Mouse (Mus musculus): Measurements from ENCODE around the gene Rptor. TPM values are rescaled to one million over a fixed set of nuclear protein-coding genes. Genes with fewer than 3 reads are reported as not detected.

The Rptor gene
- polyA plus RNA-seq, 1 experiment from 2014 or later, result 15.6 TPM

- 0 out of 2 replicates have a peak overlapping the region, but pooled peaks have one; percentile 24 for H3K4me3 ChIP-seq
- DNase-seq (ENCODE audit: low spot score), result no peak
- H3K9me3 ChIP-seq, result no peaks in the 10 kb centered on the region
- 24% methylated on average over 2 of the region's 2 CpGs for WGBS
- H3K36me3 ChIP-seq, result peaks cover 57% of the 10 kb centered on the region
- no peaks in the 10 kb centered on the region for H3K27me3 ChIP-seq (ENCODE audit: insufficient read depth, poor library complexity, severe bottlenecking)
- H3K4me1 ChIP-seq, result peaks cover 43% of the 10 kb centered on the region
- peak overlapping the region; percentile 65; the same call in 1 of the 2 replicates for H3K27ac ChIP-seq
These were observed 280.9 kb downstream of the Rptor start for GRCm38 (mm10) chr11:119883646-119884045.

GRCm38 (mm10) chr11:119889966-119890365 lies 287.3 kb downstream of the Rptor start:
- no peaks in the 10 kb centered on the region for H3K27me3 ChIP-seq (ENCODE audit: insufficient read depth, poor library complexity, severe bottlenecking)
- peaks cover 89% of the 10 kb centered on the region for H3K36me3 ChIP-seq
- no peaks in the 10 kb centered on the region for H3K9me3 ChIP-seq
- peaks cover 17% of the 10 kb centered on the region for H3K4me1 ChIP-seq
- DNase-seq (ENCODE audit: low spot score), result no peak
- no peak overlapping the region for H3K4me3 ChIP-seq
- H3K27ac ChIP-seq, result no peak overlapping the region
- 86% methylated on average over 3 of the region's 3 CpGs for WGBS

- peaks cover 90% of the 10 kb centered on the region for H3K36me3 ChIP-seq
These were observed 289.0 kb downstream of the Rptor start for GRCm38 (mm10) chr11:119891601-119892215.

GRCm38 (mm10) chr11:119893667-119894236 lies 291.0 kb downstream of the Rptor start:
- Histone ChIP-seq H3K4me3 (no peak overlapping the region), H3K27me3 (ENCODE audit: insufficient read depth, poor library complexity, severe bottlenecking) (no peaks in the 10 kb centered on the region), H3K27ac (no peak overlapping the region), H3K36me3 (peaks cover 92% of the 10 kb centered on the region), H3K4me1 (0 out of 2 replicates have a peak, but pooled peaks cover 4% of the 10 kb centered on the region), H3K9me3 (no peaks in the 10 kb centered on the region)
- DNase-seq (ENCODE audit: low spot score), result no peak
- 79% methylated on average over 10 of the region's 10 CpGs for WGBS

More at GRCm38 (mm10) chr11:119891601-119892215, 289.0 kb downstream of the Rptor start:
- 85% methylated on average over 7 of the region's 7 CpGs for WGBS
- 0 out of 2 replicates have a peak, but pooled peaks cover 4% of the 10 kb centered on the region for H3K4me1 ChIP-seq
- H3K27ac ChIP-seq, result 0 out of 2 replicates have a peak overlapping the region, but pooled peaks have one; percentile 8
- no peak overlapping the region for H3K4me3 ChIP-seq
- H3K27me3 ChIP-seq (ENCODE audit: insufficient read depth, poor library complexity, severe bottlenecking), result no peaks in the 10 kb centered on the region
- H3K9me3 ChIP-seq, result no peaks in the 10 kb centered on the region
- no peak for DNase-seq (ENCODE audit: low spot score)

DNA sequence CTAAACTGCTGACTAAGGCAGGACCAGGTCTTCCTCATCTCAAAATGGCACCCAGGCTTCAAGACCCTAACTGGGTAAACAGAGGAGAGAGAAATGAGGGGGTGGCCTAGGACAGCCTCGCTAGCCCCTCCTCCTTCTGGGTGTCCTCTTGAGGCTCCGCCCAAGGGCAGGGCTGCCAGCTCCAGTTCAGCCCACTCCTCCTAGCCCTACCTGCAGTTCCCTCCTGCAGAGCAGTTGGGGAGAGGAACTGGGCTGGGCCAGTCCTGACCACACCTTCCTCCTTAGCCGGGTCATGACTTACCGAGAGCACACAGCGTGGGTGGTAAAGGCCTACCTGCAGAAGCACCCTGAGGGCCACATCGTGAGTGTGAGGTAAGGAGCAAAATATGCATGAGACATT lies 291.9 kb downstream of the Rptor start:
- no peak overlapping the region for H3K27ac ChIP-seq
- no peak overlapping the region for H3K4me3 ChIP-seq
- no peaks in the 10 kb centered on the region for H3K9me3 ChIP-seq
- 60% methylated on average over 6 of the region's 6 CpGs for WGBS
- peaks cover 4% of the 10 kb centered on the region; the same call in 1 of the 2 replicates for H3K4me1 ChIP-seq
- no peak for DNase-seq (ENCODE audit: low spot score)
- H3K27me3 ChIP-seq (ENCODE audit: insufficient read depth, poor library complexity, severe bottlenecking), result no peaks in the 10 kb centered on the region
- peaks cover 89% of the 10 kb centered on the region for H3K36me3 ChIP-seq

GRCm38 (mm10) chr11:119897041-119897440 lies 294.3 kb downstream of the Rptor start:
- no peaks in the 10 kb centered on the region for H3K9me3 ChIP-seq
- peaks cover 68% of the 10 kb centered on the region for H3K36me3 ChIP-seq
- 86% methylated on average over 9 of the region's 9 CpGs for WGBS
- DNase-seq (ENCODE audit: low spot score), result no peak
- H3K27ac ChIP-seq, result no peak overlapping the region
- H3K4me1 ChIP-seq, result peaks cover 7% of the 10 kb centered on the region; the same call in 1 of the 2 replicates
- no peak overlapping the region for H3K4me3 ChIP-seq
- H3K27me3 ChIP-seq (ENCODE audit: insufficient read depth, poor library complexity, severe bottlenecking), result no peaks in the 10 kb centered on the region

DNA sequence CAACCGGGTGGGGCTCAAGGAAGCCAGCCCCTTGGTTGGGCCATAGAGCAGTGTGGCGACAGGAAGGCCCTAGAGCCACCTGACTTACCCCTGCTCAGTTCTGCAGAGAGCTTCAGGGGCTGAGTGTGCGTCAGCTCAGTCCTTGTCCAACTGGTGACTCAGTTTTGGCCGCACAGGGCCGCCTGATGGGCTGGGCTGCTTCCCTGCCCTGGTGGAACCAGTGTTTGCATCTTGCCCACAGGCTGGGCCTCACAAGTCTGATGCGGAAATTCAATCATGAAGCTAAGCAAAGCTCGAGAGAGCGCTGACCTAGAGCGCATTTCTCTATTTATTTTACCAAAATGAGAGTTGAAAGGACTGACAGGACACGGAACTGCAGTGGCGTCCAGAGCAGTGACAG lies 296.3 kb downstream of the Rptor start:
- peaks cover 3% of the 10 kb centered on the region; the same call in 1 of the 2 replicates for H3K4me1 ChIP-seq
- 90% methylated on average over 11 of the region's 11 CpGs for WGBS
- DNase-seq (ENCODE audit: low spot score), result no peak
- H3K9me3 ChIP-seq, result no peaks in the 10 kb centered on the region
- peaks cover 51% of the 10 kb centered on the region for H3K36me3 ChIP-seq
- no peak overlapping the region for H3K27ac ChIP-seq
- no peaks in the 10 kb centered on the region for H3K27me3 ChIP-seq (ENCODE audit: insufficient read depth, poor library complexity, severe bottlenecking)
- H3K4me3 ChIP-seq, result no peak overlapping the region

- Histone ChIP-seq H3K9me3 (no peaks in the 10 kb centered on the region), H3K27me3 (ENCODE audit: insufficient read depth, poor library complexity, severe bottlenecking) (peaks cover 11% of the 10 kb centered on the region; the same call in 1 of the 2 replicates), H3K4me1 (peaks cover 7% of the 10 kb centered on the region), H3K27ac (no peak overlapping the region), H3K4me3 (no peak overlapping the region), H3K36me3 (peaks cover 29% of the 10 kb centered on the region)
- WGBS, result 69% methylated on average over 4 of the region's 4 CpGs
- no peak for DNase-seq (ENCODE audit: low spot score)
These were observed 298.5 kb downstream of the Rptor start for GRCm38 (mm10) chr11:119901174-119901573.

GRCm38 (mm10) chr11:119902891-119903290 lies 300.2 kb downstream of the Rptor start:
- peaks cover 13% of the 10 kb centered on the region; the same call in 1 of the 2 replicates for H3K27me3 ChIP-seq (ENCODE audit: insufficient read depth, poor library complexity, severe bottlenecking)
- peaks cover 15% of the 10 kb centered on the region for H3K36me3 ChIP-seq
- H3K4me1 ChIP-seq, result peaks cover 7% of the 10 kb centered on the region
- H3K9me3 ChIP-seq, result no peaks in the 10 kb centered on the region
- no peak for DNase-seq (ENCODE audit: low spot score)
- WGBS, result 87% methylated on average over 4 of the region's 4 CpGs
- no peak overlapping the region for H3K4me3 ChIP-seq
- H3K27ac ChIP-seq, result no peak overlapping the region

- WGBS, result 34% methylated on average over 5 of the region's 5 CpGs
- no peak overlapping the region for H3K4me3 ChIP-seq
- H3K36me3 ChIP-seq, result no peaks in the 10 kb centered on the region
- H3K4me1 ChIP-seq, result peaks cover 20% of the 10 kb centered on the region
- peaks cover 20% of the 10 kb centered on the region; the same call in 1 of the 2 replicates for H3K27me3 ChIP-seq (ENCODE audit: insufficient read depth, poor library complexity, severe bottlenecking)
- no peaks in the 10 kb centered on the region for H3K9me3 ChIP-seq
- H3K27ac ChIP-seq, result no peak overlapping the region
- DNase-seq (ENCODE audit: low spot score), result no peak
These were observed 302.0 kb downstream of the Rptor start for GRCm38 (mm10) chr11:119904621-119905286.

GRCm38 (mm10) chr11:119905794-119906193 lies 303.1 kb downstream of the Rptor start:
- peaks cover 20% of the 10 kb centered on the region; the same call in 1 of the 2 replicates for H3K27me3 ChIP-seq (ENCODE audit: insufficient read depth, poor library complexity, severe bottlenecking)
- H3K36me3 ChIP-seq, result no peaks in the 10 kb centered on the region
- 79% methylated on average over 5 of the region's 5 CpGs for WGBS
- H3K4me1 ChIP-seq, result peaks cover 26% of the 10 kb centered on the region
- no peak for DNase-seq (ENCODE audit: low spot score)
- H3K27ac ChIP-seq, result no peak overlapping the region
- no peaks in the 10 kb centered on the region for H3K9me3 ChIP-seq
- no peak overlapping the region for H3K4me3 ChIP-seq

- no peak for DNase-seq (ENCODE audit: low spot score)
- H3K9me3 ChIP-seq, result no peaks in the 10 kb centered on the region
- WGBS, result 40% methylated on average over 7 of the region's 7 CpGs
- no peaks in the 10 kb centered on the region for H3K36me3 ChIP-seq
- H3K27me3 ChIP-seq (ENCODE audit: insufficient read depth, poor library complexity, severe bottlenecking), result peaks cover 20% of the 10 kb centered on the region; the same call in 1 of the 2 replicates
- no peak overlapping the region for H3K27ac ChIP-seq
- H3K4me1 ChIP-seq, result peaks cover 26% of the 10 kb centered on the region
- H3K4me3 ChIP-seq, result no peak overlapping the region
These were observed 304.4 kb downstream of the Rptor start for GRCm38 (mm10) chr11:119907006-119907650.

Data from heart, embryonic 10.5 days (tissue).